Mouse (Mus musculus) natural killer cell, adult 2 months (primary cell): ENCODE results near the gene Nr2f1.
"Not testable (repeated sequence)": the region's sequence is repeated elsewhere in the genome, so short reads cannot be mapped to it uniquely, and the experiment has no call there.

Experiments used
- DNase-seq, 2 experiments: peaks; one replicate each; pipeline ENCODE4 v3.0.0; 2022; ENCODE audit warnings: low spot score in 2 of 2

Nr2f1 gene

DNA sequence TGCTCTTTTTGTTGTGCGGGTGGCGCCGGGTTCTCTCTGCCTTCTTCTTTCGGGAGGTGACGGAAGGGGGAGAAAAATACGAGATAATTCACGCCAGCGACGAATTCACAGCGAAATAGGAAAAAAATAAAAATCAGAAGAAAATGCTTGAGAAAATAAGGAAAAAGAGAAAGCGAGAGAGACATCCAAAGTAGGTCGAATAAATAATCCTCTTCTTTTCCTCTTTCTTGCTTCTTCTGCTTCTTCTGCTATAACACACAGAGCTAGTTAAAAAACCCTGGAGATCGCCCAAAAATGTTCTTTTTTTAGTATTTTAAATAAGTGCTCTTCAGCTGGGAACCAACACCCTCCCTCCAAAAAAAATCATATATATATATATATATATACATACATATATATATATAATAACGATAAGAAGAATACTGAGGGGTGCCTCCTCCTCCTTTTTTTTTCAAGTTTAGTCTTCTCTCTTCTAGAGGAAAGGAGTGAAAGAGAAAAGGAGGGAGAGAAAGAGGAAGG lies at the start of gene Nr2f1:
TSS of gene Nr2f1 (minus strand) at position 116 of the 519 bp plus-strand sequence.
- no peak for DNase-seq

GRCm38 (mm10) chr13:78221680-78222079 lies 22.1 kb upstream of the Nr2f1 start:
- DNase-seq, result no peak

DNA sequence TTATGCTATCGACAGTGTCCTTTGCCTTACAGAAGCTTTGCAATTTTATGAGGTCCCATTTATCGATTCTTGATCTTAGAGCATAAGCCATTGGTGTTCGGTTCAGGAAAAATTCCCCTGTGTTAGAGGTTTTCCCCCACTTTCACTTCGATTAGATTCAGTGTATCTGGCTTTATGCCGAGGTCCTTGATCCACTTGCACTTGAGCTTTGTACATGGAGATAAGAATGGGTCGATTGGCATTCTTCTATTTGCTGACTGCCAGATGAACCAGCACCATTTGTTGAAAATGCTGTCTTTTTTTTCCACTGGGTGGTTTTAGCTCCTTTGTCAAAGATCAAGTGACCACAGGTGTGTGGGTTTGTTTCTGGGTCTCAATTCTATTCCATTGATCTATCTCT lies 20.7 kb upstream of the Nr2f1 start:
- not testable (repeated sequence) for DNase-seq

GRCm38 (mm10) chr13:78215223-78215622 lies 15.7 kb upstream of the Nr2f1 start:
- no peak for DNase-seq

DNA sequence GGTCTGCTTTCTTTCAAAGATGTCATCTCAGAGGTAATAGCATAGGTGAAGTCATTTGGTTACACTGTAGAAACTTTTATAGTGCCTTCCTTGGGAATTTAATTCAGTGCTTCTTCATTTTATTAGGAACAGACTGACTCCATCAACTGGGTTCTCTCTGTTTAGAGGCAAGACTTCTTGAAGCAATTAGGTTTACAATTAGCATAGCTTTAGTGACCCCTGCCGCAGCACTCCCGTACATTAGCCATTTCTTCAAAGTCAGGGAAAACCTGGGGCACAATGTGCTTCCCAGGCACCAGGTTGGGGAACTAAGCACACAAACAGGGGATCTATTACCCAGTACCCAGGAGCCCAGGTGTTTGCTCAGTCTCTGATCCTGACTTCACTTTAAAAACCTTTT lies 13.6 kb upstream of the Nr2f1 start:
- DNase-seq, result no peak

DNA sequence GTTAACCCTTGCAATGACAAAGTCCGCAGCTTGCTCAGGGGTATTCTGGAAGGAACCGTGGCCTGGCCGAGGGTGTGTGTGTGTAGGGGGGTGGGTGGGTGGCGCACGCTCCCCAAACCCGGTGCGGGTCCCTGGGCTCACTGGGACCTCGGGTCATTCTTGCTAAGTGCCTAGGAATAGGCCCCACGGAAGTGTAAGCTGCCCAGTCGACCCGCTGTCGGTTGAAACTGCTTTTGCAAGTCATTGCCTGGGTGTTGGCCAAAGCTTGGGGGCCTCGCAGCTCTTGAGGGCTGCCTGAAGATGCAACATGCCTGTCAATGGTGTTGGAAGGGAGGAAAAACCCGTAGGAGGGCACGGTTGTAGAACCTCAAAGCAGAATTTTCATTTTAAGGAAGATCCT lies 12.6 kb upstream of the Nr2f1 start:
- DNase-seq, result no peak

DNA sequence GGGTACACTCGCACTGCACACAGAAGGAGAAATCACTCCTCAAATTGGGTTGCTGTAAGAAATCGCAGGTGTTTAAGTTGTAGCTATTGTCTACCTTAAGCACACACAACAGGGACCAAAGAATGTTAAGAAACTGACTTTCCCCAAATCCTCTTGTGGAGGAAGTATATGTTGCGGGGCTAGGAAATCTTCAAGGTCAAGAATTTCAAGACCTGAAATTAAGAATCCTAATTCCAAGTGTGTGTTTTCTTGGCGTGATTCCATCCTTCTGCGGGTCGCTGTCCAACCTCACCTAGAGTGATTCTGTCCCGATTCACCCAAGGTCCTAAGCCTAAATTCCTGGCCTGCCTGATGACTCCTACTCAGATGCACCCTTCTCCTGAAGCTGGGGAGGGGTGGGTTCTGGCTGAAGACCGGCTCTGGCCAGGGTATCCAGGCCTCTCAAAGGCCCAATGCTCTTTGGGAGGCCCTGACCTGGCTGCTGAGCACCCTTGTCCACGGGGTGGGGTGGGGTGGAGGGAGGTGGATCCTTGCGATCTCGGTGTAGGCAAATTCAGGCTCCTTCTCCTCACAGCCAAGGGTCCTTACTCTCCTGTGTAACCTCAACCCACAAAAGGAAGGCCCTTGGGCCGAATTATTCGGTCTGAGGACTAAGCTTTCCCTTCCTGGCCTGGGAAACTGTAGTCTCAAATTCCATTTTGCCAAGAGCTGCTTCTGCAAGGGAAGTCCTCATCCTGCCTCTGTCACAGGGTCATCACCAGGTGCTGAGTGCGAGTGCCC lies 11.9 kb upstream of the Nr2f1 start:
- no peak for DNase-seq

DNA sequence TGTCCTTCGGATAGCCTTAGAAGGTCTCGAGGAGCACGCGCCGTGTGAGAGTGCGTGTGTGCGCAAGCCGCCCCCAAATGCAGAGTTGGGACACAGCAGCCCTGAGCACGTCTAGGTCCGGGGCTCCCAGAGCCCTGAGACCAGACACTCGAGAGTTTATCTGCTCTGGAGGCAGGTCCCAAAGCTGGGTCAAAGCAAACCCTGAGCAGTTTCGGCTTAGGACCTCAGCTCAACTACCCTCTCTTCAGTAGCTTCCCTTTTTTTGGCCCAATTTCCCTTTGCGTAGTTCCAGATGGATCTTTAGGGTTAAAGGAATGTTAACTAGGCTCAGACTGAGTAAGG lies 11.2 kb upstream of the Nr2f1 start:
- DNase-seq, result no peak

GRCm38 (mm10) chr13:78210029-78210747 lies 10.6 kb upstream of the Nr2f1 start:
- DNase-seq, result no peak

GRCm38 (mm10) chr13:78209611-78210028 lies 10.1 kb upstream of the Nr2f1 start:
- no peak for DNase-seq

GRCm38 (mm10) chr13:78208689-78209410 lies 9.3 kb upstream of the Nr2f1 start:
- no peak for DNase-seq

DNA sequence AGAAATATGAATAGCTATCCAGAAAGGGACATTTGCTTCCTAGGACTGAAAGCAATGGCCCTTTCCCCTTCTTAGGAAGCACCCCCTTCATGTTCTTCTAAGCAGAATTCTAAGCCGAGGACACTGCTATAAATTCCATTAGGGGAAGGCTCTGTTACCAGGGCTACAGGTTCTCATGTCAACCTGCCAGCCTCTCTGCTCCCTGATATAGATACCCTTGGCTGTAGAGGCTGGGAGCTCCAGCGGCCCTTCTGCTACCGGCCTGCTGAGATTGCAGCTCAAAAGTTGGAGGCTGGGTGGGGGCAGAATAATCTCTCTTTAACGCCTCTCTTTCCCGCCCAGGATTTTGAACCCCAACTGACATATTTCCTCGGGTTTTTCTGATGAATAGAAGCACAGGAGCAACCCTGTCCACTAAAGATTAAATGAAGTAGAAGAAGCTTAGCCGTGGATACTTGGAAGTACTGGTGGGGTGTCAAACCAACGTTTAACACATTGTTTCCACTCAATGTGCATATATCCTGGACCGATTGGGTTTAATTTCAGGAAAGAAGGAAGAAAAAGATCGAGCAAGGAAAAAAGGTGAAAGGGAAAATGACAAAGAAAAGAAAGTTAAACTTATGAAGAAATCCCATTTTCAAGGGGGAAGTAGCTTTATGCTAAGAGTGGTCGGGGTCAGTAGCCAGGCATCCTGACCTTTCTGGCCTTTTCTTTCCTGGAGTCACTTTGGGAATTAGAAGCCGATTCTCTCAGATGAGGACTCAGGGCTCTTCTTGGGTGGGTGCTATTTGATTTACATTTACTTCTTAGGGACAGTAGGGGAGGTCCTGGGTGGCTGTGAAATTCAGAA lies 8.5 kb upstream of the Nr2f1 start:
- no peak for DNase-seq

- DNase-seq, result no peak
Measured at GRCm38 (mm10) chr13:78206891-78207430, 7.4 kb upstream of the Nr2f1 start.

DNA sequence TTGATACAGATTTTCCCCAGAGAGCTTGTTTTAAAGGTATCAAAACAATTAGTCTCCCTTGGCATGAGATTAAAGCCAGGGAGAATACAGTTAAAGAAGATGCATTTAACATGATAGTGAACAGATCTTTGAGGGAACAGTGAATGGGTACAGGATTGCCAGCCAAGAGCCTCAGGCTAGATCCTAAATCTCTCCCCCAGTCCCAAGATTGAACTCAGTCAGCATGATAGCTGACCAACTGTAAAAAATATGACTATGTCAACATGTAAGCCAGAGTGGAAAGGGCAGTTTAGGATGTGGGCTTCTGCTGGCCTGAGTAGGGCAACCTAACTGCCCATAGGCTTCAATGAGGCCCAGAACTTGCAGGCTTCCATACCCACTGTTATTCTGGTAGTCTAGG lies 5.9 kb upstream of the Nr2f1 start:
- DNase-seq, result no peak

GRCm38 (mm10) chr13:78203348-78204061 lies 3.9 kb upstream of the Nr2f1 start:
- no peak for DNase-seq

- DNase-seq, result no peak
Measured at GRCm38 (mm10) chr13:78202574-78203347, 3.2 kb upstream of the Nr2f1 start.

GRCm38 (mm10) chr13:78201871-78202565 lies 2.5 kb upstream of the Nr2f1 start:
- no peak for DNase-seq

DNA sequence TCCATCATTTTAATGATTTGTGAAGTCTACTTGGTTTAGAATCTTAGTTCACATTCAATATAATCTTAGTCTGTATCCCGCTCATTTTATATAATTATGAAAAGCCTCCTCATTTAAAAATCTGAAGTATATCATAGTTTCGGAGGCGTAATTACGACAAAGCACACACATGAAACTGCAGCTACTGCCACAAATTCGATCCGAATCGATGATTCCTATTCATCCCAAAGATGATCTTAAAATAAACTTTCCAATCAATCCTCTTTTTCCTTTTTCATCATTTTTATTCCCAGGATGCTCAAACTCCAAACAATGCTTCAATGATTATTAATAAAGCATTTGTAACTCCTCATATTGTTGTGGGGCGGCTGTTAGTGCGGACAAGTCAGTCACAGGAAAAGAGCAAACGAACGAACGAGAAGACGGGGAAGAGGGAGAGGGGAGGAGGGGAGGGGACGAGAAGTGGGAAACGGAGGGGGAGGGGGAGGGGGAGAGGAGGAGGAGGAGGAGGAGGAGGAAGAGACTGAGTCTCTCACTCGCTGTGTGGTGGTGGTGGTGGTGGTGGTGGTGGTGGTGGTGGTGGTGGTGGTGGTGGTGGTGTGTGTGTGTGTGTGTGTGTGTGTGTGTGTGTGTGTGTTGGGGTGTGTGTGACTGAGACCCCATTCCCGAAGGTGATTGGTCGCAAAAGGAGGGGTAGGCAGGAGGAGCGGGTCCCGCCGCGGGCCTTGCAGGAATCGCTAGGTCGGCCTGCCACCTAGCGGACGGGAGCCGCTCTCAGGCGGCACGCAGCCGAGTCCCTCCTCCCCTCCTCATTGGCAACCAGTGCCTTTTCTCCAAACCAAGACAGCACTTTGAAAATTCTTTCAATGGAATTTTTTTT lies 1.7 kb upstream of the Nr2f1 start:
- DNase-seq, result no peak
